Mouse (Mus musculus) neutrophil, adult 65 days (primary cell): ENCODE results near the gene Ifitm6. TPM values are rescaled to one million over a fixed set of nuclear protein-coding genes. Genes with fewer than 3 reads are reported as not detected.

Experiments
- total RNA-seq: library from RNA; stranded (reverse); gene quantifications from 2 replicates; pipeline ENCODE4 v1.2.4, GENCODE M21; 2023

The Ifitm6 gene
- 593 and 1,068 TPM in 2 replicates for total RNA-seq

DNA sequence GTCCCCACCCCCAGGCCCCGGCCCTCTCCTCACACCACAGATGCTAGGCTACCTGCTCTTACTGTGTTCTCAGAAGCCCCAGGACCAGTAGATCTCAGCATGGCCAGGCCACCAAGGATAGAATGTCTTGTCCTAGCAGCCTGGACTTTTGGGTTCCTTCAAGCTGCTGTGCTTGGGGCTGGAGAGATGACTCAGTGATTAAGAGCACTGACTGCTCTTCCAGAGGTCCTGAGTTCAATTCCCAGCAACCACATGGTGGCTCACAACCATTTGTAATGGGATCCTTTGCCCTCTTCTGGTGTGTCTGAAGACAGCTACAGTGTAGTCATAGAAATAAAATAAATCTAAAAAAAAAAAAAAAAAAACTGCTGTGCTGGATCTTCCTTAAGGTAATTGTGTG, at the start of gene Ifitm6:
Gene Ifitm6, minus strand, starts transcription at position 101 of the 400 bp plus-strand sequence.

DNA sequence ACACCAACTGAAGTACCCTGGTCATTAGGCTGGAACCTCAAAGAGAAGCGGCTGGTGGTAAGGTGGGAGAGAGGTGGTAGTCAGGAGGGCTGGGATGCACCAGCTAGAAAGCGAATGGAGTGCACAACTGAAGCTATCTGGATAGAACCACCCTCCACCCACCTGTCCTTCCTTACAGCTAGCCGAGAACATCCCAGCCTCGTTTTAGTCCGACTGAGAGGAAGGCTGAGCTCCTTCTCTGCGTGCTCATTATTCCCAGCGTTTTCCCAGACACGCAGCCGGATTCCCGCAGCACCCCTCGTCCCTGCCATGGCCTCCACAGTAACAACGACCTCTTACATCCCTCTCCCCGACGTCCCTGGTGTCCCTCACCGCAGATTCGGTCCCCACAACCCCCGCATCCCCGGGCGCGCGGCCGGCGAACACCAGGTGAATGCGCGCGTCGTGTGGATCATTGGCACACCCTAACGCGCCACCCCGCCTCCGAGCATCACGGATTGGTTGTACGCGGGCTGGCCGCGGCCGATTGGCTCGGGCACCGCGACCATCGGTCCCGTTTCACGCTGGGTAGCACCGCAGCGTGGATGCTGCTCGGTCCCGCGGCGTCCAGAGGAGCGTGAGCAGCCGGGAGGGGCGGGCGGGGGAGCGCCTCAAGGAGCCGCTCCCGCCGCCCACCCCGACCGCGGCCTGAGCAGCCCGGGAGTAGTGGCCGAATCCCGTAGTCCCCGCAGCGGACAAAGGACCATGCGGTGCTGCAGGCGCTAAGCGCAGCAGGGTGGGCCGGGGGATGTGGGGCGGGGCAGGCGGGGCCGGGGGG, 42.9 kb upstream of the Ifitm6 start, which contains the start of gene B4galnt4:
Gene B4galnt4, plus strand, starts transcription at position 679 of the 817 bp plus-strand sequence.

DNA sequence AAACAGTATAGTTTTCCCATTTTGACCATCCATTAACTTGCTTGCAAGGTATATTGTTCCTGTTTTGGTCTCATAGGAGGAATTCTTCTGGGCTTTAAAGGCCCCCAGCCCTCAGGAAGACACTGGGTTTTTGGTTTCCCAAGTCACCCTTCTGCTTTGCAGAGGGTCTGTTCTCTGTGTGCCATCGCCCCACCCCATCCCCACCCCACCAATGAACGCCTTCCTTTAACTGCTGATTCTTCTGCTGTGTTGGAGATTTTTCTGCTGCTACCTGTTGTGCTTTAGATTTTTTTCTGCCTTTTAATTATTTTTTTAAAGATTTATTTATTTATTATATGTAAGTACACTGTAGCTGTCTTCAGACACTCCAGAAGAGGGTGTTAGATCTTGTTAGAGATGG, 11.1 kb upstream of the Ifitm6 start, which contains the start of gene Gm17387:
Gene Gm17387, plus strand, starts transcription at position 301 of the 400 bp plus-strand sequence.

DNA sequence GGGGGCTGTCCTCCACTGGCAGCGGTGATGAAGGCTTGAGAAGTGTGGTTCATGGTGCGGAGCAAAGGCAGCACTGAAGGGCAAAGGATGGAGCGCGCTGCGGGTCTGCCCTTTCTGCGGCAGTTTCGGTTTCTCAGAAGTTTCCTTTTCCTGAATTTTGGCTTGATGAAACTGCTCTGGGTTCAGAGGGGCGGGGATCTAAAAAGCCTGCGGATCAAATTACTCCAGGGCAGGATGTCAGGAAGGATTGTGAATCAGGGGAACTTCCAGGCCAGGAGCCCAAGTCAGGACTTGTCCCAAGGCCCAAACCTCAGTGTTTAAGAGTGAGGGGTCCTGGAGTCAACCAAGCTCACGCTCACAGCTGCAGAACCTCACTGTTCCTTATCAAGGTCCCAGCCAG, 7.1 kb downstream of the Ifitm6 start, which contains the start of gene Ifitm3:
Gene Ifitm3, minus strand, starts transcription at position 178 of the 400 bp plus-strand sequence.

DNA sequence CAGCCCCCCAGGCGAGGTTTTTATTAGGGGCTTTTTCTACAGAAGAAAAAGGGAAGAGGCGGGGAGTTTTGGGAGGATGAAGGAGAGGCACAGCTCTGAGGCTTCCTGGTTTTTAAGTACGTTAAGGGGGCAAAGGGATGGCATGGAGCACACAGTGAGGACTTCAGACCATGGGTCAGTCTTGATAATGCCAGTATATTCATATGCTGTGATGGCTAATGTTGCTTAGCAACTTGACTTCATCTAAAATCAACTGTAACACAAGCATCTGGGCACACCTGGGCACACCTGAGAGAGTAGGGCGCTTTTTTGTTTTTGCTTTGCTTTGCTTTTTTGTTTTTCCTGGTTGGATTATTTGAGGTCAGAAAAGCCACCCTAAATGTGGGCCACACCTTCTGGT, 50.8 kb downstream of the Ifitm6 start, which contains the start of gene Ifitm1:
Gene Ifitm1, plus strand, starts transcription at position 301 of the 400 bp plus-strand sequence.

Other genes with a start within 250 kb of the Ifitm6 start
- gene Syce1, start 230.1 kb downstream of the Ifitm6 start, total RNA-seq: not detected in 2 replicates
- not detected in 2 replicates for gene Zfp941, start 195.7 kb downstream of the Ifitm6 start, total RNA-seq
- gene Urah, start 182.9 kb downstream of the Ifitm6 start, total RNA-seq: not detected in 2 replicates
- gene Scgb1c1, start 172.4 kb downstream of the Ifitm6 start, total RNA-seq: not detected in 2 replicates
- not detected in 2 replicates for gene Odf3, start 170.1 kb downstream of the Ifitm6 start, total RNA-seq
- gene Gm45785, start 161.6 kb downstream of the Ifitm6 start, total RNA-seq: not detected in 2 replicates
- 98.6 and 113 TPM in 2 replicates for gene Ric8a, start 161.0 kb downstream of the Ifitm6 start, total RNA-seq
- 21.7 and 27.0 TPM in 2 replicates for gene Bet1l, start 160.3 kb downstream of the Ifitm6 start, total RNA-seq
- gene Psmd13, start 136.0 kb downstream of the Ifitm6 start, total RNA-seq: 110 and 137 TPM in 2 replicates
- gene Sirt3, start 135.6 kb downstream of the Ifitm6 start, total RNA-seq: 7.0 and 7.2 TPM in 2 replicates
- gene Cox8b, start 117.5 kb downstream of the Ifitm6 start, total RNA-seq: not detected in 2 replicates
- not detected in 2 replicates for gene Nlrp6, start 97.0 kb downstream of the Ifitm6 start, total RNA-seq
- 19.6 and 25.0 TPM in 2 replicates for gene Pgghg, start 76.5 kb downstream of the Ifitm6 start, total RNA-seq
- gene Ifitm5, start 67.6 kb downstream of the Ifitm6 start, total RNA-seq: 0.73 and 1.7 TPM in 2 replicates
- not detected in 2 replicates for gene Gm45717, start 62.0 kb downstream of the Ifitm6 start, total RNA-seq
- 357 and 529 TPM in 2 replicates for gene Ifitm2, start 61.9 kb downstream of the Ifitm6 start, total RNA-seq
- gene Ifitm1, start 50.7 kb downstream of the Ifitm6 start, total RNA-seq: 416 and 495 TPM in 2 replicates
- 381 and 488 TPM in 2 replicates for gene Ifitm3, start 7.2 kb downstream of the Ifitm6 start, total RNA-seq
- not detected in 2 replicates for gene Gm17387, start 11.2 kb upstream of the Ifitm6 start, total RNA-seq
- gene B4galnt4, start 43.2 kb upstream of the Ifitm6 start, total RNA-seq: 0.34 and 0.82 TPM in 2 replicates
- gene Pkp3, start 60.3 kb upstream of the Ifitm6 start, total RNA-seq: 2.4 and 2.6 TPM in 2 replicates
- gene Sigirr, start 82.6 kb upstream of the Ifitm6 start, total RNA-seq: 4.4 and 5.0 TPM in 2 replicates
- not detected in 2 replicates for gene Ano9, start 99.9 kb upstream of the Ifitm6 start, total RNA-seq
- 5.3 and 7.8 TPM in 2 replicates for gene Ptdss2, start 104.5 kb upstream of the Ifitm6 start, total RNA-seq
- 105 and 134 TPM in 2 replicates for gene Rnh1, start 154.9 kb upstream of the Ifitm6 start, total RNA-seq
- 23.9 and 28.1 TPM in 2 replicates for gene Hras, start 176.1 kb upstream of the Ifitm6 start, total RNA-seq
- 4.2 and 4.5 TPM in 2 replicates for gene Lrrc56, start 176.2 kb upstream of the Ifitm6 start, total RNA-seq
- gene Lmntd2, start 196.2 kb upstream of the Ifitm6 start, total RNA-seq: 0.18 TPM in 1 of 2 replicates, not detected in the other
- gene Rassf7, start 197.9 kb upstream of the Ifitm6 start, total RNA-seq: 2.7 and 5.1 TPM in 2 replicates
- 89.4 and 114 TPM in 2 replicates for gene Phrf1, start 210.9 kb upstream of the Ifitm6 start, total RNA-seq
- gene Irf7, start 248.6 kb upstream of the Ifitm6 start, total RNA-seq: 21.6 and 37.9 TPM in 2 replicates